Mouse (Mus musculus) C2C12 (cell line): ENCODE data around the gene Dnajc8.

Experiments used
- CEBPB ChIP-seq: IDR thresholded peaks from one replicate; pipeline ENCODE4 v1.6.1; 2011; ENCODE audit warnings: low read depth, mild to moderate bottlenecking, control low read depth, moderate library complexity
- CTCF ChIP-seq: IDR thresholded peaks from one replicate; pipeline ENCODE4 v1.5.1; 2011; ENCODE audit not compliant: control insufficient read depth, insufficient read depth, insufficient read length
- FOSL1 ChIP-seq: IDR thresholded peaks from one replicate; pipeline ENCODE4 v1.8.0; 2011; ENCODE audit warnings: mild to moderate bottlenecking, low read length; ENCODE audit not compliant: poor library complexity, insufficient read depth, severe bottlenecking
- MAX ChIP-seq: IDR thresholded peaks from one replicate; pipeline ENCODE4 v1.6.1; 2011; ENCODE audit warnings: mild to moderate bottlenecking, control low read depth
- MYOD1 ChIP-seq: IDR thresholded peaks from one replicate; pipeline ENCODE4 v1.6.1; 2011; ENCODE audit warnings: low read depth; ENCODE audit not compliant: control insufficient read depth, insufficient read length
- MYOG ChIP-seq: IDR thresholded peaks from one replicate; pipeline ENCODE4 v1.6.1; 2011; ENCODE audit not compliant: control insufficient read depth, insufficient read length; ENCODE audit errors: extremely low read depth
- USF1 ChIP-seq: IDR thresholded peaks from one replicate; pipeline ENCODE4 v1.6.1; 2011; ENCODE audit warnings: low read depth, mild to moderate bottlenecking, control low read depth, moderate library complexity

- TF ChIP-seq CTCF, result no peak
- TF ChIP-seq CEBPB, result no peak
- TF ChIP-seq MYOD1, result no peak
- no peak for TF ChIP-seq MYOG
- no peak for TF ChIP-seq USF1
- no peak for TF ChIP-seq FOSL1
- no peak for TF ChIP-seq MAX
Observed at GRCm38 (mm10) chr4:132600465-132600864, 65.1 kb downstream of the Dnajc8 start.
